Mouse (Mus musculus) forebrain, embryonic 13.5 days (tissue): ENCODE data around the gene Ppp1r1b. TPM values are rescaled to one million over a fixed set of nuclear protein-coding genes. Genes with fewer than 3 reads are reported as not detected.

Source experiments
- ATAC-seq: fragments of 200-750 bp; cut with Nextera tagmentation; 2 replicates; pipeline ENCODE4 v1.8.0; 2017
- H3K27ac ChIP-seq: fragments of 300-500 bp; sonication (generic); 2 replicates; pipeline ENCODE4 v1.5.1; 2015; ENCODE audit warnings: inconsistent platforms, mild to moderate bottlenecking, moderate library complexity
- H3K27me3 ChIP-seq: fragments of 300-500 bp; sonication (generic); 2 replicates; pipeline ENCODE4 v1.6.1; 2015; ENCODE audit warnings: mild to moderate bottlenecking, inconsistent platforms
- H3K36me3 ChIP-seq: fragments of 300-500 bp; sonication (generic); 2 replicates; pipeline ENCODE4 v1.6.1; 2015; ENCODE audit warnings: mild to moderate bottlenecking, inconsistent platforms; ENCODE audit not compliant: poor library complexity, severe bottlenecking
- H3K4me1 ChIP-seq: fragments of 300-500 bp; sonication (generic); 2 replicates; pipeline ENCODE4 v1.6.1; 2015; ENCODE audit warnings: inconsistent platforms
- H3K4me2 ChIP-seq: fragments of 300-500 bp; sonication (generic); 2 replicates; pipeline ENCODE4 v1.6.1; 2015; ENCODE audit warnings: inconsistent platforms, mild to moderate bottlenecking, moderate library complexity
- H3K4me3 ChIP-seq: fragments of 300-500 bp; sonication (generic); 2 replicates; pipeline ENCODE4 v1.5.1; 2015; ENCODE audit warnings: mild to moderate bottlenecking, inconsistent platforms
- H3K9ac ChIP-seq: fragments of 300-500 bp; sonication (generic); 2 replicates; pipeline ENCODE4 v1.6.1; 2015; ENCODE audit warnings: mild to moderate bottlenecking, inconsistent platforms
- H3K9me3 ChIP-seq: fragments of 300-500 bp; sonication (generic); replicated peaks from 2 replicates; pipeline ENCODE4 v1.6.1; 2016; ENCODE audit warnings: inconsistent platforms
- WGBS: fragments of 180-500 bp; shearing (Covaris S2); methylation state at CpG from one replicate; pipeline ENCODE4 v1.1.7; 2015; 5-methylcytosine and 5-hydroxymethylcytosine counted together
- polyA plus RNA-seq: library from polyadenylated mRNA; unstranded; fragments of >200 nt; fragmentation: Nextera tagmentation; extraction: Ambion mirVana; gene quantifications from 2 replicates; pipeline ENCODE4 v1.2.1, GENCODE M21; 2015

Ppp1r1b gene
- polyA plus RNA-seq, 1 experiment from 2014 or later = 20.0 TPM

- ATAC-seq = no peak; the same call in 1 of the 2 replicates
- WGBS = 26% methylated on average over 9 of the region's 9 CpGs
- H3K4me1 ChIP-seq = peaks cover 48% of the 10 kb centered on the region
- H3K27ac ChIP-seq = peak overlapping the region; percentile 95
- peaks cover 99% of the 10 kb centered on the region for H3K27me3 ChIP-seq
- peak overlapping the region; percentile 55 for H3K4me2 ChIP-seq
- peak overlapping the region; percentile 20 for H3K4me3 ChIP-seq
- no peaks in the 10 kb centered on the region for H3K9me3 ChIP-seq
- no peaks in the 10 kb centered on the region for H3K36me3 ChIP-seq
- no peak overlapping the region for H3K9ac ChIP-seq
Observed at GRCm38 (mm10) chr11:98329960-98330744, 18.1 kb upstream of the Ppp1r1b start.

- peaks cover 54% of the 10 kb centered on the region for H3K4me1 ChIP-seq
- no peak overlapping the region for H3K9ac ChIP-seq
- H3K27ac ChIP-seq = peak overlapping the region; percentile 95
- WGBS = 63% methylated on average over 2 of the region's 2 CpGs
- peaks cover 99% of the 10 kb centered on the region for H3K27me3 ChIP-seq
- no peak overlapping the region for H3K4me3 ChIP-seq
- H3K4me2 ChIP-seq = no peak overlapping the region
- no peaks in the 10 kb centered on the region for H3K36me3 ChIP-seq
- ATAC-seq = no peak
- no peaks in the 10 kb centered on the region for H3K9me3 ChIP-seq
Observed at GRCm38 (mm10) chr11:98330745-98331204, 17.4 kb upstream of the Ppp1r1b start.

- H3K27me3 ChIP-seq = peaks cover 100% of the 10 kb centered on the region
- H3K4me1 ChIP-seq = peaks cover 55% of the 10 kb centered on the region
Observed at GRCm38 (mm10) chr11:98331401-98331800, 16.8 kb upstream of the Ppp1r1b start.

GRCm38 (mm10) chr11:98332186-98332585, 16.0 kb upstream of the Ppp1r1b start:
- Histone ChIP-seq H3K27ac (no peak overlapping the region), H3K9ac (no peak overlapping the region), H3K4me2 (no peak overlapping the region), H3K27me3 (peaks cover 100% of the 10 kb centered on the region), H3K4me3 (no peak overlapping the region), H3K36me3 (no peaks in the 10 kb centered on the region), H3K9me3 (no peaks in the 10 kb centered on the region), H3K4me1 (peaks cover 60% of the 10 kb centered on the region)
- 79% methylated on average over 3 of the region's 3 CpGs for WGBS
- ATAC-seq = no peak

More at GRCm38 (mm10) chr11:98331401-98331800, 16.8 kb upstream of the Ppp1r1b start:
- no peak for ATAC-seq
- Histone ChIP-seq H3K4me2 (no peak overlapping the region), H3K36me3 (no peaks in the 10 kb centered on the region), H3K9me3 (no peaks in the 10 kb centered on the region), H3K9ac (no peak overlapping the region), H3K4me3 (no peak overlapping the region), H3K27ac (0 out of 2 replicates have a peak overlapping the region, but pooled peaks have one; percentile 95)
- 89% methylated on average over 1 of the region's 1 CpGs for WGBS

- no peaks in the 10 kb centered on the region for H3K36me3 ChIP-seq
- 76% methylated on average over 4 of the region's 4 CpGs for WGBS
- H3K9me3 ChIP-seq = no peaks in the 10 kb centered on the region
- ATAC-seq = no peak
- no peak overlapping the region for H3K9ac ChIP-seq
- no peak overlapping the region for H3K4me2 ChIP-seq
- H3K4me1 ChIP-seq = peaks cover 59% of the 10 kb centered on the region
- peaks cover 100% of the 10 kb centered on the region for H3K27me3 ChIP-seq
- H3K27ac ChIP-seq = peak overlapping the region; percentile 86
- H3K4me3 ChIP-seq = no peak overlapping the region
Observed at GRCm38 (mm10) chr11:98332841-98333240, 15.4 kb upstream of the Ppp1r1b start.

- Histone ChIP-seq H3K9me3 (no peaks in the 10 kb centered on the region), H3K4me2 (0 out of 2 replicates have a peak overlapping the region, but pooled peaks have one; percentile 60), H3K27me3 (peaks cover 100% of the 10 kb centered on the region), H3K27ac (peak overlapping the region; percentile 86), H3K4me3 (no peak overlapping the region), H3K4me1 (peaks cover 59% of the 10 kb centered on the region), H3K9ac (no peak overlapping the region), H3K36me3 (no peaks in the 10 kb centered on the region)
- WGBS = 63% methylated on average over 10 of the region's 10 CpGs
- ATAC-seq = no peak
Observed at GRCm38 (mm10) chr11:98333263-98333696, 14.9 kb upstream of the Ppp1r1b start.

- WGBS = under 1% methylated on average over 27 of the region's 41 CpGs
- no peaks in the 10 kb centered on the region for H3K36me3 ChIP-seq
- ATAC-seq = peak; percentile 43
- H3K4me2 ChIP-seq = peak overlapping the region; percentile 60
- peak overlapping the region; percentile 45 for H3K9ac ChIP-seq
- H3K27me3 ChIP-seq = peaks cover 94% of the 10 kb centered on the region
- peaks cover 62% of the 10 kb centered on the region for H3K4me1 ChIP-seq
- peak overlapping the region; percentile 86 for H3K27ac ChIP-seq
- peak overlapping the region; percentile 33 for H3K4me3 ChIP-seq
- no peaks in the 10 kb centered on the region for H3K9me3 ChIP-seq
Observed at GRCm38 (mm10) chr11:98333981-98334741, 14.0 kb upstream of the Ppp1r1b start.

- Histone ChIP-seq H3K27ac (peak overlapping the region; percentile 86; the same call in 1 of the 2 replicates), H3K9me3 (no peaks in the 10 kb centered on the region), H3K4me3 (no peak overlapping the region), H3K4me2 (peak overlapping the region; percentile 60; the same call in 1 of the 2 replicates), H3K27me3 (peaks cover 94% of the 10 kb centered on the region), H3K4me1 (peaks cover 73% of the 10 kb centered on the region), H3K9ac (no peak overlapping the region), H3K36me3 (no peaks in the 10 kb centered on the region)
- ATAC-seq = no peak
- WGBS = 8% methylated on average over 9 of the region's 9 CpGs
Observed at GRCm38 (mm10) chr11:98335250-98335649, 13.0 kb upstream of the Ppp1r1b start.

- no peak overlapping the region for H3K4me3 ChIP-seq
- H3K4me2 ChIP-seq = no peak overlapping the region
- H3K9ac ChIP-seq = no peak overlapping the region
- peaks cover 92% of the 10 kb centered on the region for H3K27me3 ChIP-seq
- WGBS = 19% methylated on average over 13 of the region's 13 CpGs
- peaks cover 73% of the 10 kb centered on the region for H3K4me1 ChIP-seq
- no peaks in the 10 kb centered on the region for H3K36me3 ChIP-seq
- H3K9me3 ChIP-seq = no peaks in the 10 kb centered on the region
- no peak for ATAC-seq
- no peak overlapping the region for H3K27ac ChIP-seq
Observed at GRCm38 (mm10) chr11:98336245-98337107, 11.7 kb upstream of the Ppp1r1b start.

- ATAC-seq = peak; percentile 54; the same call in 1 of the 2 replicates
- WGBS = under 1% methylated on average over 45 of the region's 57 CpGs
- H3K27ac ChIP-seq = peak overlapping the region; percentile 99
Observed at GRCm38 (mm10) chr11:98338507-98338961, 9.7 kb upstream of the Ppp1r1b start.

GRCm38 (mm10) chr11:98339071-98339501, 9.1 kb upstream of the Ppp1r1b start:
- WGBS = under 1% methylated on average over 19 of the region's 19 CpGs
- peak overlapping the region; percentile 79 for H3K9ac ChIP-seq
- no peaks in the 10 kb centered on the region for H3K9me3 ChIP-seq
- peak overlapping the region; percentile 99 for H3K27ac ChIP-seq
- H3K4me2 ChIP-seq = peak overlapping the region; percentile 87
- peak; percentile 31 for ATAC-seq
- peaks cover 73% of the 10 kb centered on the region for H3K4me1 ChIP-seq
- no peaks in the 10 kb centered on the region for H3K36me3 ChIP-seq
- peak overlapping the region; percentile 46 for H3K4me3 ChIP-seq
- H3K27me3 ChIP-seq = peaks cover 82% of the 10 kb centered on the region

More at GRCm38 (mm10) chr11:98338507-98338961, 9.7 kb upstream of the Ppp1r1b start:
- peaks cover 82% of the 10 kb centered on the region for H3K27me3 ChIP-seq
- peak overlapping the region; percentile 87 for H3K4me2 ChIP-seq
- peak overlapping the region; percentile 79 for H3K9ac ChIP-seq
- peaks cover 79% of the 10 kb centered on the region for H3K4me1 ChIP-seq
- H3K9me3 ChIP-seq = no peaks in the 10 kb centered on the region
- H3K4me3 ChIP-seq = peak overlapping the region; percentile 46
- no peaks in the 10 kb centered on the region for H3K36me3 ChIP-seq
